Mouse (Mus musculus) neural tube, embryonic 10.5 days (tissue): ENCODE results near the gene Amt.

Source experiments
- DNase-seq: peaks from one replicate; pipeline ENCODE4 v3.0.0-alpha.2; 2017; ENCODE audit warnings: low spot score; ENCODE audit errors: extremely low spot score

The Amt gene

DNA sequence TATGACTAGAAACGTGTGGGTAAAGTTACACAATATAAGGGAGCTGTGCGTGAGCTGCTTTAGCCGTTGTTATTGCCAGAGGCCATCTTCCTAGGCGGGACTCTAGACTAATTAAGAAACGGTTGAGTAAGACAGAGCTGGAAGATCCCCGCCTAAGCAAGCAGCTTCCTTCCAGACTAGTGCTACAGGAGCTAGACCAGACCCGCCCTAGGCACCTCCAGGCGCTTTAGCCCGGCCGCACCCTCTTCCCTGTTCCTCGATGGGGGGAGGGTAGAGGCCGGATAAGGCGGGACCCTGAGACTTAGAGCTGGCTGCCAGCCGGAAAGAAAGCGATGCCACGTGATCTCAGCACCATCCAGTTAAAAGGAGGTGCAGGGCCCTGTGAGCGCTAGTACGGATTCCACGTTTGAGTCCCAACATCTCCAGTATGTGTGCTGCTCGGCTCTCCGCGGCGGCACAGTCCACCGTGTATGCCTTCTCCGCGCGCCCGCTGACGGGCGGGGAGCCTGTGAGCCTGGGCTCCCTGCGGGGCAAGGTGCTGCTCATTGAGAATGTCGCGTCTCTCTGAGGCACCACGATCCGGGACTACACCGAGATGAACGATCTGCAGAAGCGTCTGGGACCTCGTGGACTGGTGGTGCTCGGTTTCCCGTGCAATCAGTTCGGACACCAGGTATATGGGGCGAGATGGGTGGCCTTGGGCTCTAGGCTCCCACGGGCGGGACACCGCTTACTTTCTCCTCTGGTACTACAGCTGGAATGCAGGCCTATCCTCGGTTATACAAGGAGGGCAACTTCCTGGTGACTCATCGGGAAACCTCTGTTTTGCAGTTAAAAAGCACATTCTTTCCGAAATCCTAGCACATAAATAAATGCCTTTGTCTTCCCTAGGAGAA lies 42.5 kb downstream of the Amt start, which contains the start of gene Gpx1:
Gene Gpx1 (plus strand): TSS at position 18 of the 896 bp plus-strand sequence.
- DNase-seq: peak; percentile 91

DNA sequence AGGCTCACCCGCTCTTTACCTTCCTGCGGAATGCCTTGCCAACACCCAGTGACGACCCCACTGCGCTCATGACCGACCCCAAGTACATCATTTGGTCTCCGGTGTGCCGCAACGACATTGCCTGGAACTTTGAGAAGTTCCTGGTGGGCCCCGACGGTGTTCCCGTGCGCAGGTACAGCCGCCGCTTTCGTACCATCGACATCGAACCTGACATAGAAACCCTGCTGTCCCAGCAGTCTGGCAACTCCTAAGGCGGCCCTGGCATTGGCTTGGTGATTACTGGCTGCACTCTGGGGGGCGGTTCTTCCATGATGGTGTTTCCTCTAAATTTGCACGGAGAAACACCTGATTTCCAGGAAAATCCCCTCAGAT lies 43.2 kb downstream of the Amt start:
- DNase-seq: peak; percentile 15

DNA sequence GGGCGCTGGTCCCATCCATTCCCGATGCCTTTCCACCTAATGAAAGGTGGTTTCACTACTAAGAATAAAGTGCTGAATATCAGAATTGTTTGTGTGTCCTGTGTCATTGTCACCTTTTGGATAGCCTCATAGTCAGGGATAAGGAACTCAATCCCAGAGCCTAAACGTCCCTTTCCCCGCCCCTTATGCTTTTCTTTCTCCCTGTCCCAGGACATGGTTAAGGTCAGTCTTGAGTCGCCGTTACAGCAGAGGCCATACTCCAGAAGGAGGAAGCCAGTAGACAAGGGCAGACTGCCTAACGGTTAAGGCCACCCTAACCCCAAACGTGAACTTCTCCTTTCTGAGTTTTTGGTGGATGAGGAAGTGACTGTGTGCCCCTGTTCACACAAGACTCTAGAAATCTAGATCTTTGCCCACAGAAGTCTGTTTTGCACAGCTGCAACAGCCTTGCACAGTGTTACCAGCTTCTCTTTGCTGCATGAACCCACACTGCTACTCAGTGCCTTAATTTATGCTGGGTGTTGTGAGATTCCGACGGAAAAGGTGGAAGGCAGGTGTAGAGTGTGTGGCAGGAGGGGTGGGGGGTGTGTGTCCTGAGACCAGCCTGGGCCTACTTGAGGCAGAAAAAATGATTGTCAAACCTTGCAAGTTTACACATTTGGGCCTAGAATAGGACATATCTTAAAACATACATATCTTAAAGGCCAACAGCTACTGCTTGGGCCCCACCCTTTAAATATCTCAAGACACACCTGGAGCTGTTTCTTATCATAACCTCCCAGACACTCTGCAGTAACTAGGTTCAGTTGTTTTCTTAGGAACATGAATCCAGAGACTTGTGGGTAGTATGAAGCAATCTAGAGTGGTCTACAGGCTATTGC lies 43.8 kb downstream of the Amt start:
- DNase-seq: peak; percentile 15

DNA sequence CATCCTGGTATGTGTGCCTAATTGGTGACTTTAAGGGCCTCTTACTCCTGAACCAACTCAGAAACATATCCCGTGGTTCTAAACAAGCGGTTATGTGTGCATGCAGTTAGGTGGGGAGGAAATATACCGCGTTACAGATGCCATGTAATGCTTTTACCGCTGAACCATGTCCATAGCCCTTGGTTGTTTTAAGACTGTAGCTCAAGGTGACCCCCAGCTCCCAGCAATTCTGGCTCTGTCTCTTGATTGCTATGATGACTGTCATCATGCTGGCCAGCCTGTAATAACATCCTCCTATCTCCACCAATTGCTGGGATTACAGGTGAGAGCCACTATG lies 44.5 kb downstream of the Amt start:
- no peak for DNase-seq

DNA sequence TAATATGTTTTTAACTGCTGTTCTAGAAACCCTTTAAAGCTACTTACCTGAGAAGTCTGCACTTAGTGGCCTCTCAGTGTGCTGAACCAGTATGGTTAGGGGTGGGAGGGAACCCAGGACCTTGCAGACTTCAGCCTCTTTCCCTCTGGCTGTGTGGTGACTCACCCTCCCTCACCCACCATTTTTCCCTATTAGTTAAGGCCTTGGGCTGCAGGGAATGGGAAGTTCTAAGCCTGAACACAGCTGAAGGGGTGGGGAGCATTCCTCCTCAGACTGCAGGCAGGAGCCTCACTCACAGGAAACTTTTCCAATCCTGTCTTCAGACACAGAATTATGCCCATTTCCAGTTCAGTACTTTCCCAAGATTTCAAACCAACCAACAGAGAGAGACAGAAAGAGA lies 45.1 kb downstream of the Amt start:
- no peak for DNase-seq

DNA sequence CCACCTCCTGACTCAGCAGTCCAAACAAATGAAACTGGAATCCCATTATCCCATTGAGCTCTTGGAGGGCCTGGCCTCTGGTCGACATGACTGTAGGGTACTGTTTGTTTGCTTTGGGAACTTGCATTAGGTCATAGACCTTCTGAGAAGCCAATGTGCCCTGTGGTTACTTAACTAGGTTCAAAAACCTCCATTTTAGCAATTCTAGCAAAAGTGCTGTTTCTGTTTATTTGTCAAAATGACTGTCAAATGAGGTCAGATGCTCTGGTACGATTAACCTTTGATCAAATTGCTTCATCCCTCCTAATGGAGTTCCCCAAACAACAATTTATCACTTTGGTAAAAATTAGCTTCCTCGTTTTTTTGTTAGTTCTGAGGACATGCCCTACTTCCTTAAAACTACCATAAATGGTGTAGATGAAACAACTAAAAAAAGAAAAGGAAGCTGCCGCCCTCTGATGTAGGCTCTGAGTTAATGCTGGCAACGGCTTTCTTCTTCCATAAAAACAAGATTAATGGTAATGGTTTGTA lies 45.7 kb downstream of the Amt start:
- DNase-seq: no peak

DNA sequence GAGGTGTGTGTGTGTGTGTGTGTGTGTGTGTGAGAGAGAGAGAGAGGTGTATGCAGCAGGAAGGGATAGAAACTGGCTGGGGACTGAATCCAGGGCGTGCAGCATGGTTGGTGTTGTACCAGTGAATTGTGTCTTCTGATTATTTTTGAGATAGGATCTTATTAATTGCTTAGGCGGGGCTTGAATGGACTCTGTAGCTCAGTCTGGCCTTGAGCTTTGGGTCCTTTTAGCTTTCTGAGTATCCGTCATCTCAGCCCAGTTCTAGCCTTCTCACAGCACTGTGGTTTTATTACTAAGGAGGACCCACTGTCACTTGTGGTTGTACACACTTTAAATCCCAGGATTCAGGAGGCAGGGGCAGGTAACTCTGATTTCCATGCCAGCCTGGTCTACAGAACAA lies 46.7 kb downstream of the Amt start:
- no peak for DNase-seq

DNA sequence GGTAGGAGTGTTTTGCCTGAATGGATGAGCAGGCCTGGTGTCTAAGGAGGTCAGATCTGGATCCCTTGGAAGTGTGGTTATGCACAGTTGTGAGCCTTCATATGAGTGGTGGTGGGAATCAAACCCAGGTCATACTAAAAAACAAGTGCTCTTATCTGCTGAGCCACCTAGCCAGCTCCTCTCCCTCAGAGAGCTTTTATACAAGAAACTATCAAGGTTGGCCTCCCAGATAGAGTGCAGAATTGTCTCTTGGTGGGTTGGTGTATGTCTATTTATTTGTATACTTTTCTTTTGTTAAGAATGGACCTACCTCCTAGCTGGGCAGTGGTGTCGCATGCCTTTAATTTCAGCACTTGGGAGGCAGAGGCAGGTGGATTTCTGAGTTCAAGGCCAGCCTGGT lies 47.2 kb downstream of the Amt start:
- DNase-seq: no peak

DNA sequence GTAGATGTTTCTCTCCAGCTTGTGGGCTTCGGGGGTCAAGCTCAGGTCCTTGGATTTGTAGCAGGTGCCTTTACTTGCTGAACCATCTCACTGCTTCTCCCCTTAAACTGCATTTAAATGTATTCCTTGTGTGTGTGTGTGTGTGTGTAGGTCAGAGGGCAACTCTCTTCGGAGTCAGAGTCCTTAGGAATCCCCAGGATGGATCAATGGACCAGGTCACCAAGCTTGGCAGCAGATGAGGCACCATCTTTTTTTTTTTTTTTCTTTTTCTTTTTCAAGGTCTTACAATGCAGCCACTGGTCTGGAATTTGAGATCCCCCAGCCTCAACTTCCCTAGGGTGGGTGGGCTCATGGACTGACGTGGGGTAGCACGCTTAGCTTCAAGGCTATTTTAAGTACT lies 47.8 kb downstream of the Amt start:
- no peak for DNase-seq

DNA sequence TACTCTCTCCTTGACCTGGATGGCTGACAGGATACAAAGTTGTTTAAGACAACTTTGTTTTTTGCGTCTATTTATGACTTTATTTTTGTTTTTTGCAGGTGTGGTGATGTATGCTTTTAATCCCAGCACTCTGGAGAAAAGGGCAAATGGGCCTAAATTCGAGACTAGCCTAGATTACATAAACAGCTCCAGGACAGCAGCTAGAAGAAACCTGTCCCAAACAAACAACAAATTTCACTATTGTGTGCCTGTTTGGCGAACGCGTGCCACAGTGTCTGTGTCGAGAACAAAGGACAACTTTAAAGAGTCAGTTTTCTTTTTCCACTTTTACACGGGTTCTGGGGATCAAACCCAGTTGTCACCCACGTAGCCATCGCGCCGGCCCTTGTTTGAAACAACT lies 50.4 kb downstream of the Amt start:
- no peak for DNase-seq

DNA sequence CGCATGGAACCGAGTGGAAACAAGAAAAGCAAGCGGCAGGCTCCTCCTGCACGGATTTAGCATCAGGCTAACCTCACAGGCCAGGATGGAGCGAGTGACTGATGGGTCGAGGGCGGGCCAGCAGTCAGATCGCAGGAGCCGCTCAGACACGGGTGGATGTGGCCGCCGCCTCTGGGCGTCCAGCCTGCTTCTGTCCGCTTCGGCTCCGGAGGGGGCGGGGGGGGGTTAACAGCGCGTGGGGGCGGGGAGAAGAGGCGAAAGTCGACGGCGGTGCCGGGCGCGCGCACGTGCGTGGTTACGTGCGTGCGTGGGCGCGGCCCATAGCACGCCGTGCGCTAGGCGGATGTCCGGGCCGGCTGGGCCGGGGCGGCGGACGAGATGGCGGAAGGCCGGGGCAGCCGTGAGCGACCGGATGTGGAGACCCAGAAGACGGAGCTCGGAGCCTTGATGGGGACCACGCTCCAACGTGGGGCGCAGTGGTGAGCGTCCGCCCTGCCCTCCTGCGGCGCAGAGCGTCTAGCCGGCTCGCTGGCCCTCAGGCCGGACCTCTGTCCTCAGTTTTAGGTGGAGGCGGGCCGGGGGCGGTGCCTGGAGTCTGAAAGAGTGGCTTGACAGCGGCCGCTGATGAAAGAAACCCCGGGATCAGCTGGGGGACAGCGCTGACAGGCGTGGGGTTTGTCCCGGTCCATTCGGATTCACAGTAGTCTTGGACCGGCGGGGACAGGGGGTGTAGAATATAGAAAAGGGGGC lies 51.1 kb downstream of the Amt start, which contains the start of gene Usp4:
Gene Usp4 (plus strand): TSS at position 314 of the 750 bp plus-strand sequence.
- peak; percentile 91 for DNase-seq

DNA sequence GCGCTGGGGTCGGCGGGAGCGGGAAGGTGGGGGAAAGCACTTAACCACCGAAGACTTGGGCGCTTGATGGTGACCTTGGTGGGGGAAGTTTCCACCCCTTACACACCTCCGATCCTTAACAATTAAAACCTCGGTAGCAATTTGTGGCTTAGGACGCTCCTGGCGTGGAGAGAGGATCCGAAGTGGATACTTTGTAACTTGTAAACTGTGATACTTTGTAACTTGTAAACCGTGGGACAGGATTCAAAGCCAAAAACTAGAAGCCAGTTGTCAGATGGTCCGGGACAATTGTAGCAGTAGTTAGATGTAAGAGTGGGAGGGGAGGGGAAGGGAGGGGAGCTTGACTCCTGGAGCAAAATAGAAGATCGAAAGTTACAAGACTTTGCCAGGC lies 51.6 kb downstream of the Amt start:
- DNase-seq: no peak

DNA sequence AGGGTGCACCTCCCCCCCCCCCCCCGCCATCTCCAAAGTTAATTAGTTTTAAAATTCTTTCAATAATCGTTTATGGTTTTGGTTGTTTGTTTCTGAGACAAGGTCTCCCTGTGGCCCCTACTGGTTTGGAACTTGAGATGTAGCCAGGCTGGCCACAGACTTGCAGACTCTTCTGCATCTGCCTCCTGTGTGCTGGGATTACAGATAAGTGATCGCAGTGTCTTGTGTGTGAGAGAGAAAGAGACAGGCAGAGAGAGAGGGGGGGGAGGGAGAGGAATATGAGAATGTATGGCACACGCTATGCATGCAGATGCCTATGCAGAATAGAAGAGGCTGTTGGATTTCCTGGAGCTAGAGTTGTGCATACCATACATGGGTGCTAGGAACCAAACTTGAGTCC lies 53.1 kb downstream of the Amt start:
- DNase-seq: no peak
